Comparison of ENCODE assay signal across 29 mouse cellular contexts in genomic region chr2:142128109-142128508, GRCm38 (mm10).
DNase-seq lines count a peak whose midpoint lies in the region; ATAC-seq lines count a peak whose summit lies in the region.
"Had no signal": no experiment of that assay in that cellular context is flagged by ENCODE, and none has a peak within 500 bp of the region (broad histone marks: within the 10 kb centered on the region; RNA-seq: fewer than 3 reads in every experiment).

No protein-coding gene starts in this region.

- ATAC-seq in limb, embryonic 12.5 days (ENCODE audit: insufficient number of reproducible peaks, insufficient read depth, low FRiP score, low TSS enrichment, low read depth), result 0 out of 2 replicates have a peak, but pooled peaks have one; percentile 52
- peak; percentile 39; the same call in 1 of the 2 replicates for ATAC-seq in neural tube, embryonic 11.5 days (ENCODE audit: insufficient read depth, low FRiP score, low TSS enrichment)
- no peak for ATAC-seq in neural tube, embryonic 15.5 days (ENCODE audit: low FRiP score)
- ATAC-seq: activated CD4-positive, CD25-positive, alpha-beta regulatory T cell, adult 4 months; CD4-positive, CD25-positive, alpha-beta regulatory T cell, adult 4 months; forebrain, embryonic 14.5 days; forebrain, embryonic 16.5 days; Patski had no signal

- H3K4me1 ChIP-seq in limb, embryonic 12.5 days (replicated peaks), result no peaks in the 10 kb centered on the region
- H3K4me1 ChIP-seq in limb, embryonic 10.5 days, result peaks cover 3% of the 10 kb centered on the region
- no peaks in the 10 kb centered on the region for H3K4me1 ChIP-seq in neural tube, embryonic 11.5 days (ENCODE audit: control insufficient read depth, insufficient read depth, low read length)
- H3K4me1 ChIP-seq in neural tube, embryonic 15.5 days, result no peaks in the 10 kb centered on the region
- H3K4me1 ChIP-seq: embryonic facial prominence, embryonic 13.5 days; embryonic facial prominence, embryonic 15.5 days had no signal

- H3K36me3 ChIP-seq in limb, embryonic 12.5 days, result no peaks in the 10 kb centered on the region
- no peaks in the 10 kb centered on the region for H3K36me3 ChIP-seq in limb, embryonic 10.5 days
- H3K36me3 ChIP-seq in neural tube, embryonic 11.5 days (ENCODE audit: control insufficient read depth, insufficient read depth, low read length), result no peaks in the 10 kb centered on the region
- no peaks in the 10 kb centered on the region for H3K36me3 ChIP-seq in neural tube, embryonic 15.5 days
- H3K36me3 ChIP-seq: embryonic facial prominence, embryonic 13.5 days; embryonic facial prominence, embryonic 15.5 days; forebrain, embryonic 10.5 days; forebrain, embryonic 12.5 days; G1E had no signal

- 46% methylated on average over 3 of the region's 3 CpGs for WGBS in limb, embryonic 12.5 days
- 62% methylated on average over 3 of the region's 3 CpGs for WGBS in limb, embryonic 10.5 days
- 59% methylated on average over 3 of the region's 3 CpGs for WGBS in neural tube, embryonic 11.5 days
- 52% methylated on average over 3 of the region's 3 CpGs for WGBS in neural tube, embryonic 15.5 days

- no peak for DNase-seq in limb, embryonic 10.5 days (ENCODE audit: low spot score)
- no peak for DNase-seq in neural tube, embryonic 11.5 days (ENCODE audit: low spot score)
- DNase-seq in adipocyte (ENCODE audit: low spot score), result peak; percentile 22
- DNase-seq in urinary bladder, adult 2 months (ENCODE audit: low spot score), result no peak
- DNase-seq: adrenal gland, adult 2 months; adrenal gland, postnatal 10 days; adrenal gland, postnatal 25 days; B cell, adult 2 months; cerebellum, adult 11 months; cerebellum, adult 18-20 months; cerebellum, adult 8-10 months; cerebellum, adult 9-11 months; cerebellum, postnatal 14 days; cerebellum, postnatal 36 days; embryo, embryonic 11 days had no signal

- H3K4me3 ChIP-seq in limb, embryonic 12.5 days (replicated peaks), result no peak overlapping the region
- no peak overlapping the region for H3K4me3 ChIP-seq in limb, embryonic 10.5 days
- H3K4me3 ChIP-seq in neural tube, embryonic 11.5 days (ENCODE audit: low read depth, low read length), result no peak overlapping the region
- no peak overlapping the region for H3K4me3 ChIP-seq in neural tube, embryonic 15.5 days (replicated peaks)
- H3K4me3 ChIP-seq: embryonic facial prominence, embryonic 13.5 days; embryonic facial prominence, embryonic 15.5 days; erythroblast, embryonic 14.5 days; forebrain, embryonic 10.5 days; forebrain, embryonic 12.5 days had no signal

- H3K9me3 ChIP-seq in limb, embryonic 12.5 days, result no peaks in the 10 kb centered on the region
- H3K9me3 ChIP-seq in limb, embryonic 10.5 days (replicated peaks), result no peaks in the 10 kb centered on the region
- H3K9me3 ChIP-seq in neural tube, embryonic 11.5 days (ENCODE audit: control insufficient read depth, low read length), result no peaks in the 10 kb centered on the region
- H3K9me3 ChIP-seq in neural tube, embryonic 15.5 days (replicated peaks), result no peaks in the 10 kb centered on the region
- H3K9me3 ChIP-seq: embryonic facial prominence, embryonic 13.5 days; embryonic facial prominence, embryonic 15.5 days; forebrain, embryonic 10.5 days; forebrain, embryonic 12.5 days had no signal

- no peak overlapping the region for H3K9ac ChIP-seq in limb, embryonic 12.5 days (replicated peaks)
- H3K9ac ChIP-seq in neural tube, embryonic 11.5 days (ENCODE audit: low read length), result no peak overlapping the region
- no peak overlapping the region for H3K9ac ChIP-seq in neural tube, embryonic 15.5 days (replicated peaks)
- H3K9ac ChIP-seq: embryonic facial prominence, embryonic 13.5 days; embryonic facial prominence, embryonic 15.5 days; forebrain, embryonic 12.5 days had no signal

- no peaks in the 10 kb centered on the region for H3K27me3 ChIP-seq in limb, embryonic 12.5 days
- no peaks in the 10 kb centered on the region for H3K27me3 ChIP-seq in limb, embryonic 10.5 days (ENCODE audit: low read depth, poor library complexity, severe bottlenecking)
- H3K27me3 ChIP-seq in neural tube, embryonic 11.5 days (ENCODE audit: control insufficient read depth, insufficient read depth, low read length), result no peaks in the 10 kb centered on the region
- no peaks in the 10 kb centered on the region for H3K27me3 ChIP-seq in neural tube, embryonic 15.5 days (replicated peaks)
- H3K27me3 ChIP-seq: CH12.LX; embryonic facial prominence, embryonic 13.5 days; embryonic facial prominence, embryonic 15.5 days; forebrain, embryonic 12.5 days had no signal

- no peak overlapping the region for H3K4me2 ChIP-seq in limb, embryonic 12.5 days
- H3K4me2 ChIP-seq in neural tube, embryonic 11.5 days (ENCODE audit: low read depth), result no peak overlapping the region
- H3K4me2 ChIP-seq in neural tube, embryonic 15.5 days, result no peak overlapping the region
- H3K4me2 ChIP-seq: embryonic facial prominence, embryonic 13.5 days; embryonic facial prominence, embryonic 15.5 days; forebrain, embryonic 12.5 days had no signal

- no peak overlapping the region for H3K27ac ChIP-seq in limb, embryonic 12.5 days
- no peak overlapping the region for H3K27ac ChIP-seq in limb, embryonic 10.5 days
- H3K27ac ChIP-seq in neural tube, embryonic 11.5 days (ENCODE audit: low read depth, low read length), result no peak overlapping the region
- no peak overlapping the region for H3K27ac ChIP-seq in neural tube, embryonic 15.5 days (replicated peaks)
- H3K27ac ChIP-seq: embryonic facial prominence, embryonic 13.5 days; embryonic facial prominence, embryonic 15.5 days; forebrain, embryonic 10.5 days; forebrain, embryonic 12.5 days had no signal
